Mouse (Mus musculus) mouse embryonic stem cell (cell line): Measurements from ENCODE around the gene Tmem120b.

Source experiments
- in situ Hi-C, 2 experiments: fragments of 300-500 bp; cut with MboI; formaldehyde crosslinking; loops; 1 replicate in 1 of 2; 3 replicates in 1 of 2; pipeline ENCODE4 v1.14.3; 2019 to 2020; ENCODE audit warnings: low sequenced_read_pairs in 2 of 2, low pct_unique_long_range_greater_than_20kb in 1 of 2, mixed read lengths in 1 of 2; ENCODE audit not compliant: unreplicated experiment in 1 of 2

Tmem120b gene

GRCm38 (mm10) chr5:123144746-123145590 is 76.8 kb downstream of the Tmem120b start:
- in situ Hi-C loops: no loop called here

GRCm38 (mm10) chr5:123146357-123146756 is 78.1 kb downstream of the Tmem120b start:
- in situ Hi-C loops: no loop called here

- in situ Hi-C loops: no loop called here
These were observed 79.4 kb downstream of the Tmem120b start for GRCm38 (mm10) chr5:123147569-123147968.

GRCm38 (mm10) chr5:123148073-123148722 is 80.0 kb downstream of the Tmem120b start:
- in situ Hi-C loops: no loop called here

GRCm38 (mm10) chr5:123149451-123150400 is 81.5 kb downstream of the Tmem120b start:
- in situ Hi-C loops: no loop called here

GRCm38 (mm10) chr5:123150641-123151040 is 82.4 kb downstream of the Tmem120b start:
- in situ Hi-C loops: no loop called here

- in situ Hi-C loops: no loop called here
These were observed 82.9 kb downstream of the Tmem120b start for GRCm38 (mm10) chr5:123151077-123151476.

- in situ Hi-C loops: no loop called here
These were observed 83.6 kb downstream of the Tmem120b start for GRCm38 (mm10) chr5:123151707-123152362.

- in situ Hi-C loops: no loop called here
These were observed 84.7 kb downstream of the Tmem120b start for GRCm38 (mm10) chr5:123152901-123153300.

GRCm38 (mm10) chr5:123155425-123155824 is 87.2 kb downstream of the Tmem120b start:
- in situ Hi-C loops: no loop called here

- in situ Hi-C loops: no loop called here
These were observed 88.5 kb downstream of the Tmem120b start for GRCm38 (mm10) chr5:123156763-123157162.

- in situ Hi-C loops: no loop called here
These were observed 89.8 kb downstream of the Tmem120b start for GRCm38 (mm10) chr5:123157972-123158371.

- in situ Hi-C loops: no loop called here
These were observed 91.2 kb downstream of the Tmem120b start for GRCm38 (mm10) chr5:123159446-123159845.

GRCm38 (mm10) chr5:123159866-123160265 is 91.7 kb downstream of the Tmem120b start:
- in situ Hi-C loops: no loop called here

- in situ Hi-C loops: no loop called here
These were observed 92.1 kb downstream of the Tmem120b start for GRCm38 (mm10) chr5:123160341-123160740.

GRCm38 (mm10) chr5:123162942-123163341 is 94.7 kb downstream of the Tmem120b start:
- in situ Hi-C loops: no loop called here

GRCm38 (mm10) chr5:123166437-123166836 is 98.2 kb downstream of the Tmem120b start:
- in situ Hi-C loops: no loop called here
